Comparison of ENCODE assay signal across 22 mouse cellular contexts in genomic region chr9:37017169-37017568, GRCm38 (mm10).
DNase-seq lines count a peak whose midpoint lies in the region; ATAC-seq lines count a peak whose summit lies in the region.
"Had no signal": no experiment of that assay in that cellular context is flagged by ENCODE, and none has a peak within 500 bp of the region (broad histone marks: within the 10 kb centered on the region; RNA-seq: fewer than 3 reads in every experiment).

No protein-coding gene starts in this region.

- no peaks in the 10 kb centered on the region for H3K36me3 ChIP-seq in hindbrain, embryonic 13.5 days
- H3K36me3 ChIP-seq in hindbrain, embryonic 10.5 days = no peaks in the 10 kb centered on the region
- H3K36me3 ChIP-seq in midbrain, embryonic 13.5 days = no peaks in the 10 kb centered on the region
- no peaks in the 10 kb centered on the region for H3K36me3 ChIP-seq in midbrain, embryonic 11.5 days (ENCODE audit: control insufficient read depth, insufficient read depth, low read length)
- no peaks in the 10 kb centered on the region for H3K36me3 ChIP-seq in midbrain, embryonic 16.5 days (ENCODE audit: control insufficient read depth, insufficient read depth, low read length)
- no peaks in the 10 kb centered on the region for H3K36me3 ChIP-seq in stomach, embryonic 16.5 days (ENCODE audit: control insufficient read depth, insufficient read depth, low read length)
- H3K36me3 ChIP-seq: G1E; heart, embryonic 12.5 days; hindbrain, embryonic 15.5 days; intestine, embryonic 15.5 days had no signal

- DNase-seq in hindbrain, embryonic 10.5 days (ENCODE audit: low spot score) = no peak
- DNase-seq in midbrain, embryonic 11.5 days (ENCODE audit: low spot score, missing footprints) = no peak
- no peak for DNase-seq in gastrocnemius, adult 8-10 months (ENCODE audit: low spot score in 2 of 2)
- DNase-seq: adrenal gland, postnatal 36 days; B cell, adult 2 months; cerebellum, adult 9-11 months; gastrocnemius, adult 2 months; kidney, adult 8-10 months; kidney, postnatal 10 days; liver, postnatal 0 days; thymus, postnatal 25 days had no signal

- H3K4me2 ChIP-seq in hindbrain, embryonic 13.5 days = no peak overlapping the region
- no peak overlapping the region for H3K4me2 ChIP-seq in midbrain, embryonic 13.5 days (replicated peaks)
- H3K4me2 ChIP-seq in midbrain, embryonic 11.5 days = no peak overlapping the region
- no peak overlapping the region for H3K4me2 ChIP-seq in midbrain, embryonic 16.5 days (ENCODE audit: low read length)
- H3K4me2 ChIP-seq in stomach, embryonic 16.5 days (ENCODE audit: low read depth, low read length) = no peak overlapping the region
- H3K4me2 ChIP-seq: heart, embryonic 12.5 days; hindbrain, embryonic 15.5 days; intestine, embryonic 15.5 days had no signal

- no peaks in the 10 kb centered on the region for H3K9me3 ChIP-seq in hindbrain, embryonic 13.5 days
- no peaks in the 10 kb centered on the region for H3K9me3 ChIP-seq in hindbrain, embryonic 10.5 days
- no peaks in the 10 kb centered on the region for H3K9me3 ChIP-seq in midbrain, embryonic 13.5 days
- H3K9me3 ChIP-seq in midbrain, embryonic 11.5 days (ENCODE audit: control insufficient read depth, low read length) = no peaks in the 10 kb centered on the region
- H3K9me3 ChIP-seq in midbrain, embryonic 16.5 days (replicated peaks; ENCODE audit: control insufficient read depth, low read length, poor library complexity, severe bottlenecking) = no peaks in the 10 kb centered on the region
- no peaks in the 10 kb centered on the region for H3K9me3 ChIP-seq in stomach, embryonic 16.5 days (replicated peaks; ENCODE audit: control insufficient read depth, low read length)
- H3K9me3 ChIP-seq: G1E; heart, embryonic 12.5 days; hindbrain, embryonic 15.5 days; intestine, embryonic 15.5 days had no signal

- no peaks in the 10 kb centered on the region for H3K27me3 ChIP-seq in hindbrain, embryonic 13.5 days
- no peaks in the 10 kb centered on the region for H3K27me3 ChIP-seq in hindbrain, embryonic 10.5 days (ENCODE audit: insufficient read depth, poor library complexity, severe bottlenecking)
- H3K27me3 ChIP-seq in midbrain, embryonic 13.5 days = no peaks in the 10 kb centered on the region
- H3K27me3 ChIP-seq in midbrain, embryonic 11.5 days (ENCODE audit: control insufficient read depth, insufficient read depth, low read length) = no peaks in the 10 kb centered on the region
- H3K27me3 ChIP-seq in midbrain, embryonic 16.5 days (ENCODE audit: control insufficient read depth, insufficient read depth, low read depth, low read length) = no peaks in the 10 kb centered on the region
- H3K27me3 ChIP-seq in stomach, embryonic 16.5 days (ENCODE audit: control insufficient read depth, insufficient read depth, low read length) = no peaks in the 10 kb centered on the region
- H3K27me3 ChIP-seq: heart, embryonic 12.5 days; hindbrain, embryonic 15.5 days; intestine, embryonic 15.5 days had no signal

- no peak for ATAC-seq in hindbrain, embryonic 13.5 days (ENCODE audit: low FRiP score)
- ATAC-seq in midbrain, embryonic 13.5 days = no peak
- no peak for ATAC-seq in midbrain, embryonic 11.5 days (ENCODE audit: low FRiP score)
- ATAC-seq in midbrain, embryonic 16.5 days = no peak
- ATAC-seq in stomach, embryonic 16.5 days (ENCODE audit: insufficient read depth, low FRiP score) = peak; percentile 66; the same call in 1 of the 2 replicates
- ATAC-seq: intestine, embryonic 15.5 days; liver, postnatal 0 days; Patski had no signal

- no peak overlapping the region for H3K4me3 ChIP-seq in hindbrain, embryonic 13.5 days
- no peak overlapping the region for H3K4me3 ChIP-seq in hindbrain, embryonic 10.5 days
- H3K4me3 ChIP-seq in midbrain, embryonic 13.5 days (replicated peaks) = no peak overlapping the region
- no peak overlapping the region for H3K4me3 ChIP-seq in midbrain, embryonic 11.5 days (ENCODE audit: low read depth, low read length)
- H3K4me3 ChIP-seq in midbrain, embryonic 16.5 days (ENCODE audit: low read depth, low read length) = no peak overlapping the region
- H3K4me3 ChIP-seq in stomach, embryonic 16.5 days (replicated peaks; ENCODE audit: low read length) = no peak overlapping the region
- H3K4me3 ChIP-seq: gastrocnemius, adult 2 months; heart, embryonic 12.5 days; hindbrain, embryonic 15.5 days; intestine, embryonic 15.5 days; myocyte had no signal

- 85% methylated on average over 7 of the region's 7 CpGs for WGBS in hindbrain, embryonic 13.5 days
- whole genome bisulfite sequencing in hindbrain, embryonic 10.5 days = 85% methylated on average over 7 of the region's 7 CpGs
- WGBS in midbrain, embryonic 13.5 days = 78% methylated on average over 7 of the region's 7 CpGs
- WGBS in midbrain, embryonic 11.5 days = 87% methylated on average over 7 of the region's 7 CpGs
- WGBS in midbrain, embryonic 16.5 days = 77% methylated on average over 7 of the region's 7 CpGs
- WGBS in stomach, embryonic 16.5 days = 48% methylated on average over 7 of the region's 7 CpGs

- 0 out of 2 replicates have a peak overlapping the region, but pooled peaks have one; percentile 19 for H3K9ac ChIP-seq in hindbrain, embryonic 13.5 days
- no peak overlapping the region for H3K9ac ChIP-seq in midbrain, embryonic 13.5 days (replicated peaks)
- H3K9ac ChIP-seq in midbrain, embryonic 11.5 days (ENCODE audit: low read length) = no peak overlapping the region
- 0 out of 2 replicates have a peak overlapping the region, but pooled peaks have one; percentile 15 for H3K9ac ChIP-seq in midbrain, embryonic 16.5 days (ENCODE audit: low read depth, low read length)
- peak overlapping the region; percentile 18; the same call in 1 of the 2 replicates for H3K9ac ChIP-seq in stomach, embryonic 16.5 days (ENCODE audit: low read length)
- H3K9ac ChIP-seq: heart, embryonic 12.5 days; hindbrain, embryonic 15.5 days; intestine, embryonic 15.5 days; liver, postnatal 0 days had no signal

- no peak overlapping the region for H3K27ac ChIP-seq in hindbrain, embryonic 13.5 days
- no peak overlapping the region for H3K27ac ChIP-seq in hindbrain, embryonic 10.5 days
- peak overlapping the region; percentile 49; the same call in 1 of the 2 replicates for H3K27ac ChIP-seq in midbrain, embryonic 13.5 days
- H3K27ac ChIP-seq in midbrain, embryonic 11.5 days (ENCODE audit: low read depth, low read length) = no peak overlapping the region
- H3K27ac ChIP-seq in midbrain, embryonic 16.5 days (ENCODE audit: low read length) = peak overlapping the region; percentile 56
- peak overlapping the region; percentile 80 for H3K27ac ChIP-seq in stomach, embryonic 16.5 days (ENCODE audit: low read length)
- H3K27ac ChIP-seq: gastrocnemius, adult 2 months; hindbrain, embryonic 15.5 days; intestine, embryonic 15.5 days; macrophage had no signal

- peaks cover 44% of the 10 kb centered on the region for H3K4me1 ChIP-seq in hindbrain, embryonic 13.5 days (replicated peaks)
- H3K4me1 ChIP-seq in hindbrain, embryonic 10.5 days (replicated peaks) = peaks cover 36% of the 10 kb centered on the region
- peaks cover 38% of the 10 kb centered on the region for H3K4me1 ChIP-seq in midbrain, embryonic 13.5 days (replicated peaks)
- peaks cover 18% of the 10 kb centered on the region for H3K4me1 ChIP-seq in midbrain, embryonic 11.5 days (ENCODE audit: control insufficient read depth, insufficient read depth, low read length)
- H3K4me1 ChIP-seq in midbrain, embryonic 16.5 days (ENCODE audit: control insufficient read depth, insufficient read depth, low read length) = peaks cover 24% of the 10 kb centered on the region
- peaks cover 41% of the 10 kb centered on the region for H3K4me1 ChIP-seq in stomach, embryonic 16.5 days (ENCODE audit: control insufficient read depth, insufficient read depth, low read length)

Comparison
In these comparisons a context has a peak if more than half of its experiments do, and no peak if none do; other contexts are left out.
1. H3K27ac ChIP-seq: peak in midbrain, embryonic 13.5 days (single experiment), midbrain, embryonic 16.5 days (single experiment) and stomach, embryonic 16.5 days (single experiment); none in hindbrain, embryonic 13.5 days (single experiment), hindbrain, embryonic 10.5 days (single experiment) and midbrain, embryonic 11.5 days (single experiment).
2. H3K9ac ChIP-seq: peak in hindbrain, embryonic 13.5 days (single experiment), midbrain, embryonic 16.5 days (single experiment) and stomach, embryonic 16.5 days (single experiment); none in midbrain, embryonic 13.5 days (single experiment) and midbrain, embryonic 11.5 days (single experiment).